Mouse (Mus musculus): ENCODE data around the gene Arhgap10.

DNA sequence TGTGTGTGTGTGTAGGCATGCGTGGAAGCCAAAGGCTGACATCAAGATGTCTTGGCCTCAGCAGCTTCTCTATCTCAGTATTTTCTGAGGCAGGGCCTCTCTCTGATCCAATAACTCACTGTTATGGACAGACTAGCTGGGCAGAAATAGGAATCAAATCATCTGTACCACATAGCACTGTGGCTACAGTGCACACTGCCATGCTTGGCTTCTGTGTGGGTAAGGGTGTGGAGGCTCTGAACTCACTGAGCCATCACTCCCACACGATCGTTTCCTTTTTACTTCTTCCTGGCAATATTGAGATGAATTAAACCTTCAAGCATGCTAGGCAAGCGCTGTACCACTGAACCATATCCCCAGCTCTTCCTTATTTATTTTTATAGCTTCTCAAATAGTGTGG is 151.3 kb downstream of the Arhgap10 start:
- TF ChIP-seq ELF1 (IDR thresholded peaks at IDR 0.05; ENCODE audit: low read depth, low read length) (no peak), MEF2A (IDR thresholded peaks at IDR 0.05; ENCODE audit: borderline replicate concordance, low read depth, low read length) (no peak), ZMIZ1 (IDR thresholded peaks at IDR 0.05; ENCODE audit: low read depth, low read length) (no peak), CTCF (conservative IDR thresholded peaks at IDR 0.05 in 1 of 2, IDR thresholded peaks at IDR 0.05 in 1 of 2; ENCODE audit: low read depth in 2 of 2, low read length in 2 of 2) (no peak), MAX (IDR thresholded peaks at IDR 0.05; ENCODE audit: low read length) (no peak)

Measured in CH12.LX (cell line).